ENCODE assay signal across 11 mouse cellular contexts in the genomic region with DNA sequence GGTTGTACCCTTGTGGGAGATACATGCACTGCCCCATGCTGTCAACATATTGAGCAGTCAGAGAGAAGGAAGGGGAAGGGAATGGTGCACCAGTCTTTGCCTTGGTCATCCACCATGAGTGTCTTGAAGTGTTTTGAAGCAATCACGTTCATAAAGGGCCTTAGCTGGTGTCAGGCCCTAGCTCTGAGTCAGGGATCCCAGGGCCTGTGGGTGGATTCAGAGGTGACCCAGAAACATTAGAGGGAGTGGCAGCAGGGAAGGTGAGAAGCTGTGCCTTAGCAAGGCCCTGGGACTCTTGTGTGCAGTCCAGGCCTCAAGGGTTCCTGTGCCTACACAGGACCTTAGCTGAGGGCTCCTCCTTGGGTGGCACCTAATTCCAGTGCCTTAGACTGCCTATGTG. TPM values are rescaled to one million over a fixed set of nuclear protein-coding genes. Genes with fewer than 3 reads are reported as not detected.
DNase-seq lines count a peak whose midpoint lies in the region; ATAC-seq and TF ChIP-seq lines count a peak whose summit lies in the region.
"Had no signal": no experiment of that assay in that cellular context is flagged by ENCODE, and none has a peak within 500 bp of the region (broad histone marks: within the 10 kb centered on the region; RNA-seq: fewer than 3 reads in every experiment).

No protein-coding gene starts in this region.

- WGBS in lung, adult 2 months = 54% methylated on average over 1 of the region's 1 CpGs
- whole genome bisulfite sequencing in embryonic facial prominence, embryonic 10.5 days = 92% methylated on average over 1 of the region's 1 CpGs
- 39% methylated on average over 1 of the region's 1 CpGs for WGBS in liver, embryonic 16.5 days (ENCODE audit: insufficient replicate concordance)

- peaks cover 12% of the 10 kb centered on the region for H3K4me1 ChIP-seq in lung, adult 2 months (ENCODE audit: control insufficient read depth, insufficient read depth, low read length)
- H3K4me1 ChIP-seq in embryonic facial prominence, embryonic 10.5 days = peaks cover 16% of the 10 kb centered on the region
- no peaks in the 10 kb centered on the region; the same call in 1 of the 2 replicates for H3K4me1 ChIP-seq in liver, embryonic 16.5 days (ENCODE audit: control insufficient read depth, low read depth, low read length)

- no peak overlapping the region for H3K9ac ChIP-seq in liver, embryonic 16.5 days (ENCODE audit: low read depth, low read length)
- H3K9ac ChIP-seq: lung, embryonic 15.5 days; midbrain, embryonic 12.5 days had no signal

- H3K36me3 ChIP-seq in embryonic facial prominence, embryonic 10.5 days (replicated peaks) = no peaks in the 10 kb centered on the region
- no peaks in the 10 kb centered on the region for H3K36me3 ChIP-seq in liver, embryonic 16.5 days (ENCODE audit: control insufficient read depth, insufficient read depth)
- H3K36me3 ChIP-seq: lung, embryonic 15.5 days; midbrain, embryonic 12.5 days had no signal

- H3K4me3 ChIP-seq in lung, adult 2 months (replicated peaks; ENCODE audit: extremely low read depth, low read depth, low read length) = no peak overlapping the region
- no peak overlapping the region for H3K4me3 ChIP-seq in embryonic facial prominence, embryonic 10.5 days
- H3K4me3 ChIP-seq in liver, embryonic 16.5 days (ENCODE audit: low read depth, low read length) = no peak overlapping the region
- H3K4me3 ChIP-seq: lung, embryonic 15.5 days; midbrain, embryonic 12.5 days had no signal

- no peak for TF ChIP-seq POLR2A in lung, adult 2 months (IDR thresholded peaks at IDR 0.05; ENCODE audit: borderline replicate concordance, extremely low read depth, low read depth, low read length)

- no peak for TF ChIP-seq CTCF in lung, adult 2 months (IDR thresholded peaks at IDR 0.05; ENCODE audit: insufficient read depth, low read length)

- DNase-seq in heart, adult 11 months = peak; percentile 85
- DNase-seq in heart, adult 9 months (ENCODE audit: low spot score in 2 of 2) = no peak
- peak; percentile 1 for DNase-seq in lung, adult 2 months
- DNase-seq in lung, postnatal 25 days (ENCODE audit: low spot score) = no peak
- DNase-seq in embryonic facial prominence, embryonic 10.5 days (ENCODE audit: low spot score) = no peak
- DNase-seq in right cerebral cortex, postnatal 14 days = no peak
- DNase-seq: cerebellum, adult 9-11 months; left cerebral cortex, postnatal 4 days had no signal

- H3K27ac ChIP-seq in embryonic facial prominence, embryonic 10.5 days (replicated peaks) = 0 out of 2 replicates have a peak overlapping the region, but pooled peaks have one; percentile 35
- H3K27ac ChIP-seq in liver, embryonic 16.5 days (ENCODE audit: low read length) = peak overlapping the region; percentile 8; the same call in 1 of the 2 replicates
- H3K27ac ChIP-seq: midbrain, embryonic 12.5 days had no signal

- ATAC-seq in liver, embryonic 16.5 days (ENCODE audit: low read depth) = no peak

- H3K27me3 ChIP-seq in embryonic facial prominence, embryonic 10.5 days (replicated peaks; ENCODE audit: low read depth, poor library complexity, severe bottlenecking) = no peaks in the 10 kb centered on the region
- H3K27me3 ChIP-seq in liver, embryonic 16.5 days (ENCODE audit: control insufficient read depth, insufficient read depth, low read depth, low read length) = no peaks in the 10 kb centered on the region
- H3K27me3 ChIP-seq: lung, embryonic 15.5 days; midbrain, embryonic 12.5 days had no signal

- no peaks in the 10 kb centered on the region for H3K9me3 ChIP-seq in embryonic facial prominence, embryonic 10.5 days
- no peaks in the 10 kb centered on the region for H3K9me3 ChIP-seq in liver, embryonic 16.5 days (replicated peaks; ENCODE audit: control insufficient read depth, low read length)
- H3K9me3 ChIP-seq: lung, embryonic 15.5 days; midbrain, embryonic 12.5 days had no signal

- H3K4me2 ChIP-seq in liver, embryonic 16.5 days (ENCODE audit: low read depth, low read length) = no peak overlapping the region
- H3K4me2 ChIP-seq: lung, embryonic 15.5 days; midbrain, embryonic 12.5 days had no signal

RNA-seq across cellular contexts. Expression of gene Stk32c, which starts 11.0 kb away (rescaled TPM):
- 1.5 and 1.9 TPM in 2 replicates for polyA plus RNA-seq in lung, adult 2 months (2012; rRNA removed)
- 0.10 and 0.12 TPM in 2 replicates for polyA plus RNA-seq in embryonic facial prominence, embryonic 10.5 days (2016; fragmentation: Nextera tagmentation; extraction: Ambion mirVana)
- polyA plus RNA-seq in liver, embryonic 16.5 days (2015; fragmentation: Nextera tagmentation; extraction: Ambion mirVana) = not detected in 2 replicates

RNA-seq across cellular contexts. Expression of gene Lrrc27, which starts 11.3 kb away (rescaled TPM):
- 3.7 and 6.9 TPM in 2 replicates for polyA plus RNA-seq in lung, adult 2 months (2012; rRNA removed)
- 4.4 and 4.6 TPM in 2 replicates for polyA plus RNA-seq in embryonic facial prominence, embryonic 10.5 days (2016; fragmentation: Nextera tagmentation; extraction: Ambion mirVana)
- 0.35 and 0.68 TPM in 2 replicates for polyA plus RNA-seq in liver, embryonic 16.5 days (2015; fragmentation: Nextera tagmentation; extraction: Ambion mirVana)

RNA-seq across cellular contexts. Expression of gene Pwwp2b, which starts 24.2 kb away (rescaled TPM):
- 31.6 and 32.2 TPM in 2 replicates for polyA plus RNA-seq in lung, adult 2 months (2012; rRNA removed)
- 7.1 and 7.6 TPM in 2 replicates for polyA plus RNA-seq in embryonic facial prominence, embryonic 10.5 days (2016; fragmentation: Nextera tagmentation; extraction: Ambion mirVana)
- polyA plus RNA-seq in liver, embryonic 16.5 days (2015; fragmentation: Nextera tagmentation; extraction: Ambion mirVana) = 1.1 and 1.3 TPM in 2 replicates

Comparison
In these comparisons a context has a peak if more than half of its experiments do, and no peak if none do; other contexts are left out.
1. DNase-seq: peak in heart, adult 11 months (single experiment) and lung, adult 2 months (single experiment); none in heart, adult 9 months (0 of 2), lung, postnatal 25 days (single experiment), embryonic facial prominence, embryonic 10.5 days (single experiment) and right cerebral cortex, postnatal 14 days (single experiment).